Mouse (Mus musculus) NIH3T3 (cell line): ENCODE measurements around the gene Eid3.
A peak's percentile ranks its signal among the peaks of the same experiment; 100 is the strongest.

Experiments
- DNase-seq: peaks from one replicate; pipeline ENCODE4 v3.0.0-alpha.2; 2012; ENCODE audit warnings: low read depth

Eid3 gene

DNA sequence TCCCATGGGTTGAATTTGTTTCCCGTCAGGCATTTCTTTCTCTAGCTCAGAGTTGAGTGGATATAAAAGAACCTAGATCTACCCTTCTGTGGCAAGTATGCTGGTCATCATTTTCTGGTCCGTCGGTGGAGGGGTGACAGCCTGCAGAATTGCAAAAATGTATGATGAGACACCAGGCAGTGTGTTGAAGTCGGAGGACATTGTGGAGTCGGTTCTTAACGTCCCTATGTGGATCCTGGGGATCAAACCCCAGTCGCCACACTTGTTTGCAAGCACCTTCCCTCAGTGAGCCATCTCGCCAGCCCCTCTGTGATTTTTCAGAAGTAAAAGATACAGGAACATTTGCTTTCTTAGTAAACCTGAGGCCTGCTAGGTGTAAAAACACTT, 5.5 kb upstream of the Eid3 start:
- no peak for DNase-seq

DNA sequence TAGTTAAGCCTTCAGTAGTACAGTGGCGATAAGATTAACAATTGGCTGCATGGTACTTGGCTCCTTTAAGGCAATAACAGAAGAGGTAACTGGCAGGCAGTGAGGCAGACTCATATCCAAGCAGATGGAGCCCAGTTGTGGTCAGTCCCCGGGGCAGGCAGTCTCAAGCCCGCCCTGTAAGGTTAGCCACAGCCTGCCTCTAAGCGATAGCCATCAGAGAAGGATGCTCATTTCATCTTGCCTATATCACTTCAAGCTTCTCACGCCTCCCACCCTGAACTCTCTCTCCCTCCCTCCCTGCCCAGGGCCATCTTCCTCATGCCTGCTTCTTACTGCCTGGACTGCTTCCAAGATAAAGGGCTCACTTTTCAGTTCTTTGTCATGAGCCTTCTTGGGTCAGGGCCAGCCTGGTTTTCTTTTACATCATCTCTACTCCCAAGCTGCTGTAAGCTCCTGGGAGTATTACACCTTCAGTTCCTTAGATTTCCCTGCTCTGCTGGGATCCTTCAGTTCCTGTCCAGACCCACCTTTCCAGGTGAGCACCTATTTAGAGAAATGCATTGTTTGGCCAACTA, 3.2 kb upstream of the Eid3 start:
- peak; percentile 79 for DNase-seq

DNA sequence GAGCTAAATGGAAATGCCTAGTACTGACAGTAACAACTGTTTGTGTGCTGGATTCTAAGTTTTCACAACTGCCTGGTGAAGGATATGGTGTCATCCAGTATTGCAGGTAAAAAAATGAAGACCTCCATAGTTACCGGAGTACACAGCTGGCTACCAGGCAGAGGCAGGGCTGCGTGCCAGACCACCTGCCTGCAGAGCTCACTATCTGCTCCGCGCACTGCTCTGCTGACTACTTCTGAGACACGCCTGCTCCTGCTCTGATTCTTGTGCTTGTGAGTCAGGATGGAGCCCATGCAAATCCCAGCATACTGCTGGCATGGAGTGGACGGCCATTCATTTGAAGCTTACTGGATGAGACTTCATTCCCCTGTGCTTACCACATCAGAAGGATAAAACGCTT, 2.6 kb upstream of the Eid3 start:
- peak; percentile 55 for DNase-seq

DNA sequence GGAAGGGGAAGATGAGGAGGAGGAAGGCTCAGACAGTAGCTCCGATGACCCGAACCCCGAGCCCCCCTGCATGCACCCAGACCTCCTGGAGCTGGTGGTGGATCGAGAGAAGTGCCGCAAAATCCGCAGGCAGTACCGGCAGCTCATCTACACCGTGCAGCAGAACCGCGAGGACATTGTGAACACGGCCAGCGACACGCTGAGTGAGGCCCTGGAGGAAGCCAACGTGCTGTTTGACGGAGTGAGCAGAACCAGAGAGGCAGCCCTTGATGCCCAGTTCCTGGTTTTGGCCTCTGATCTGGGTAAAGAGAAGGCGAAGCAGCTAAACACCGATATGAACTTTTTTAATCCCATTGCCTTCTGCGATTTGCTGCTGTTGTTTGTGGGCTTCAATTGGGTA, 406 bp downstream of the Eid3 start:
- DNase-seq = no peak

DNA sequence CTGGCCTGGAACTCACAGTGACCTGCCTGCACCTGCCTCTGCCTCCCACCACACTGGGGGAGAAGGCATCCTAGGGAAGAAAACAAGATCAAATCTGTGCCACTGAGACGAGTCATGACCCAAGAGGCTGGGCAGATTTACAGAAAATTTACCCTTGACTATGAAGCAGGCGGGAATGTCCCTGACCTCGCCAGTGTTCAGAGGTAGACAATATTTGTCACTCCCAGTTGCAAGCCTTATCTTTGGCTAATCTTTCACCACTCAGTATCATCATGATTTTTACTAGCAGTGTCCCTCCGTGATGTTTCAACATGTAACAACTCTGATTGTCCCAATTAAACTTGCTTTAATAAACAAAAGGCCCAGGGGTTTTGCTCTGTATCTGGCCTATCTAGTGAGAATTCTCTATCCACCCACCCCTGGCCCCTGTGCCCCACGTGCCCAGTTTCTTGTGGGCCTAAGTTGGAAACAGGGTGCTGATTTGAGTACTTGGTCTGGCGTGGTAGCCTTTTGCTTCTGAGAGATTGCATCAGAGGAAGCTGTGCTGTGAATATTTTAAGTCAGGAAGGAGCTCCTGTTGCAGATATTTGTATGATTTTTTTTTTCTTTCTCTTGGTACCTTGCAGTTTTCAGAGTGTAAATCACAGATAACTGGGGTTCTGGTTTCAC, 2.1 kb downstream of the Eid3 start:
- no peak for DNase-seq

DNA sequence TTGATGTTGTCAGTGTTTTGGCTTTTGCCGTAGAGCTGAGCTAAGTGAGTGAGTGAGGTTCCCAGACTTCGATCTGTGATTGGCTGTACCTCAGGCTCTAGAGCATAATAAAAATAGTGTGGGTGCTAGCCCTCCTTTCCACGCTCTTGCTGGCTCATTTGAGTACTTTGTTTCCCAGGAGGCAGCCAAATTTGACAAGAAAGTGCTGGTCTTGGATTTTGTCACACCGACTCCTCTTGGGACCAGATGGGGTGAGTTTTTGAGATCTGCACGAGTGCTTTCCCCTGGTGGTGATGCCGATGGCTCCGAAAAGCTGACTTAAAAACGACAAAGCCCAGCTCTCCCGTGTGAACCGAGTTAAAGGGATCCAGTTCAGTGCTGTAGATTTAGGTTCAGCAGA, 9.0 kb downstream of the Eid3 start:
- DNase-seq = no peak

DNA sequence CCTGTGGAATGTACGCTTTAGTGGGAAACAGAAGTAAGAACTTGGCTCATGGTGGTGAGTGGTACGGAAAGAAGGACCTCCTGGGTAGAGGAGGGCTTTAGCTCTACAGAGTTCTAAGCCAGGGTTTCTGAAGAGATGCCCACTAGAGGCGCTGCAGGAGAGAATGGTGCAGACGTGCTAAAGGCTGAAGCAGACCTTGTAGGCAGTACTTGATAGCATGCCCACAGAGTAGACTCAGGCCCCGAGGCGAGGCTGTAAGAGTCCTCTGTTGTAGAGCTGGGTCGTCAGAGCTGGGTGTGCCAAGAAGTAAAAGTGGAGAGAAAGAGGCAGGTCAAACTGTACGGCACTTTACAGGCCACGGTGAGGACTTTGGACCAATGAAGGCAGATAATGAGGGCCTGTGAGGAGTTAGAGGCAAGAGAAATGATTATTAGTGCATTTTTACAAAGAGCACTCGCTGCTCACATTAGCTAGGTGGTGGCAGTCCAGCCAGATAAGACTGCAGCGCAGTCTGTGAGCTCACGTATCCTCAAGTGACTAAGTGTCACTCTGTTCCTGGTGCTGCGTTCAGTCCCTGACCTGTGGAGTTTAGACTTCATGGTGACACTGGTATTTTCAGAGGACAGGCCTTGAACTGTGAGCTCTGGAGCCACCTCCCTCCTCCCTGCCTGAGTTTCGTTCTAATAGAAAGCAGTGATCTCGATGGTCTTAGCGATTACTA, 9.8 kb downstream of the Eid3 start:
- peak; percentile 60 for DNase-seq

DNA sequence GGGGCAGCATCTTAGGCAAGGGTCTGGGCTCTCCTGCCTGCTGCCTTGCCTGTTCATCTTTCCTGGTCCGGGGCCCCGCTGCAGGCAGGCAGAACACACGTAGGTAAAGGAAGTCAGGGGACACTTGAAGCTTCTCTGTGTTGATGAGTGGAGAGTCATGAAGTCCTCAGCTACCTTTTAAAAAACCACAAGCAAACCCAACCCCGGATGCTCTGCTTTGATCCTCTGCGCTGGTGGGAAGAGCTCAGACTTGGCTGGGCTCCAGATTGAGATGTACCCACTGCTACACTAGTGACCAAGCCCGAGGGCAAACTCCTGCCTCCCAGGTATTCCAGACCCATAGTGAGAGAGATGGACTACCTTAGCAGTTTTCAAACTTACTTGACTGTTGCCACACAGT, 20.9 kb downstream of the Eid3 start:
- DNase-seq = no peak

DNA sequence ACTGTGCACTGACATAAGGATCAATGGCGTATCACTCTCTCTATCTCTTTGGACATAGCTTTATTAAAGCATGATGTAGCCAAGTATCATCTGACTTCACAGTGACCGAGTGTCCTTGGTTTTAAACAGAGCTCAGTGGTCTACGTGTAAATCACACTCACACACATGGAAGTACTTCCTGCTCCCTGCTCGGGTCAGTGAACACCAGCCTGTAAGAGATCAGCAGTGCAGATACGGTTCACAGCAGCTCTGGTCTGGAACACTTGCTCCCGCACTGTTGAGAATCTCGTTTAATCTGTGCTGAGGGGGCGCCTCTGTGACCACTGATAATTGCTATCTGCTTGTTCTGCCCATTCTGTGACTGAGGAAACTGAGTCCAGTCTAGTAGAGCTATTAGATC, 22.1 kb downstream of the Eid3 start:
- no peak for DNase-seq

DNA sequence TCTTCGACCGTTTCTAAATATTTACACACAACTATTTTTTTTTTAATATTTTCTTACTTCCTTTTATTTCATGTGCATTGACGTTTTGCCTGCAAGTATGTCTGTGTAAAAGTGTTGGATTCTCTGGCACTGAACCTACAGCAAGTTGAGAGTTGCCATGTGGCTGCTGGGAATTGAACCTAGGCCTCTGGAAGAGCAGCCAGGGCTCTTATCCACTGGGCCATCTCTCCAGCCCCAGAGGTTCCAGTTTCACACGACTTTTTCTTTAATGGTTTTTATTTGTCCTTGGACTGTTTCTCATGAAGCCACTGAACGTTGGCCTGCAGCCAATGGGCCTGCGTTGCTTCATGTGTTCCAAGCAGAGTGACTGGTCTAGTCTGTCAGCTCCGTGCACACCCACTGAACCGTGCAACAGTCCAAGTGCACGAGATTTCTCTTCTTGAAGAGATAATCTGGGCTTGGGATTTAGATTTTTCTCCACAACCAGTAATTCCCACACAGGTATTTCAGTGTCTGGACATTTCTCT, 23.1 kb downstream of the Eid3 start:
- peak; percentile 57 for DNase-seq

DNA sequence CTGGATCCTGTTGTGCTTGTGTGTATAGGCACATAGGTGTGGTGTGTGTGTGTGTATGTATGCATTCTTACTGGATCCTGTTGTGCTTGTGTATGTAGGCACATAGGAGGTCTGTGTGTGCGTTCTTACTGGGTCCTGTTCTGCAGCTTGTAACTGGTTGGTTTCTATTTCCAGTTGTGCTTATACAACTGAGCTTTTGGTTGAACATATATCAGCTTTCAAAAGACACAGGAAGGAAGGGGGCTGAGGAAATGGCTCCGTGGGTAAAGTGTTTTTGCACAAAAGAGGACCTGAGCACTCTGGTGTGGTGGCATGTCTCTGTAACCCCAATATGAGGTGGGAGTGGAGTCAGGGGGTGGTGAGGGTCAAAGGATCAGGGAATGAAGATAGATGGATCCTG, 24.5 kb downstream of the Eid3 start:
- DNase-seq = no peak

DNA sequence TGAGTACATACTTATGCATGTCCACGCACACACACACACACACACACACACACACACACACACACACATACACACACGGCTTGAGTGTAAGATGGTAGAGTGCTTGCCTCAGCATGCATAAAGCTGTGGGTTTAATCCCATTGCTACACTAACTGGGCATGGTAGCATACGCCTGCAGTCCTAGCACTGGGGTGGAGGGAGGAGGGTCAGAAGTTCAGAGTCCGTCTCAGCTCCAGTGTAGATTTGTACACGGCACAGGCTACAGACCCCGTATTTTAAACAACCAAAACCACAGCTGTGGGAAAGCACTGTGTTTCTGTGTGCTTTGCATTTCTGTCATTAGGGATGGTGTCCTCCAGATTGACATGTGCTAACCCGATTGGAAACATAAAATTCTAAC, 25.0 kb downstream of the Eid3 start:
- DNase-seq = no peak

DNA sequence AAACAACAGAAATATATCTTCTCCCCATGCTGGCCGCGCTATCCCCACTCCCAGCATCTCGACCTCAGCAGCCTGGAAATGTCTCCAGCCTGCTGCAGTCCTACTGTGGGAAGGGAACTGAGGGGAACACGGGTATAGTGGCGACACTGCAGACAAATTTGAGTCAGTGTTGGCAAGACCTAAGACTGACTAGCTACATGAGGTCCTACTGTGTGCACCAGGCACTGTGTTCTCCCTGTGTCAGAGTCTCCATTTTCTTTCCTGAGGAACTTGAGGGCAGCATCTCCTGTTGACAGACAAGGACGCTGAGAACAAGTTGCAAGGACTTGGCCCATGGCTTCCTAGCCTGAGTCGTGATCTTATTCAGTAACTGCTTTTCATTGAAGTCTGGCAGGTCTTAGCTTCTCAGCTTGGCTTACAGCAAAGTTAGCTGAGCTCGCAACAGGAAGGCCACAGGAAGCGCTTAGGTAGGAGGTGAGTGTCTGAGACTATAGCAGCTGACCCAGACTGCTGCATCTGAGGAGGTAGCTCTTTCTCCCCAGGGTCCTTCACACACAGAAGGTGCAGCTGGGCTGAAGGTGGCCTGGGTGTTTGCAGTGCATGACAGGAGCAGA, 26.1 kb downstream of the Eid3 start:
- no peak for DNase-seq

DNA sequence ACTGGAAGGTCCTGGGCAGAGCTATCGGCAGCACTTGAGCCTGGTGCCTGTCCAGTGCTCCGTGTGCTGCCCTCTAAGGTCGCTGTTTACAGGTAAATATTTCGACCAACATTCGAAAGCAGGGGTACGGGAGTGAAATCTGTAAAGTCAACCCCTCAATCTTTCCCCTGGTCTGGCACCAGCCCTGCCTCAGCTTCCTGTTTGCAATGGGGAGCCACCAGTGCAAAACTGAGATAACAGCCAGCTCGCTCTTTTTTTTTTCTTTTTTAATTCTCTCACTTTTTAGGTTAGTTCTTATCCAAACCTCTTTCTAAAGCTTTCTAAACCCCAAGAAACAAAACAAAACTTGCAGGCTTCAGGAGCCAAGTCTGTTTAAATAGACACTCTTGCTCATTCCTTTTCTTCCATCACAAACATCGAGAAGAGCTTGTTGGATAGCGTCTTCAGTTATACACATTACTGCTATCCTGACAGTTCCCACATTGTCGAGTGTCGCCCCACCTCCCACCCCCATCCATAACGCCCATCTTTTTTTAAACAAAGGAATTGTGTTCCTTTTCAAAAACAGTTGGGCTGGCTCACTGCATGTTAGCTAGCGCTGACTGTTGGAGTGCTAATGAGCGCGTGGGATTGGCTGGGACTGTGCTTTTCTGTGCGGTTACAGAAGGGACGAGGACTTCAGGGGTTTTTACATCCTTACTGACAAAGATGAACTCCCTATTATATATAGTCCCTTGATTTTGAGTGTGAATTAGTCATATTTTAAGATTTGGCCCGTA, 27.6 kb downstream of the Eid3 start:
- no peak for DNase-seq

DNA sequence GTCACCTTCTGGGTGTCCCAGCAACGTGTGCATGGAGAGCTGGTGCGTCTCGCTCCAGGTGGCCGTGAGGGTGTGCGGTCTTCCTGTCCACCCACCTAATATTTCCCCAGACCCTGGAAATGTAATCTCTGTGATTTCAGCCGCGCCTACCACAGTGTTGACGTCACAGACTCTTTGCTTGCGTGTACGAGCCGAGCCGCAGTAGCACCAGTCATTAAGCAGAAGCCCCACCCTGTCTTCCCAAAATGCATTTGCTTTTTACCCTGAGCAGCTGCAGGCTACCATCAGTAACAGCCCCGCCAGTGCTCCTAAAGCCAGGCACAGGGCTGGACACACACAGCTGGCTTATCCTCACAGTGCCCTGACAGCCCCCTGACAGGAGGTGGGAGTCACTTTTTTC, 31.5 kb downstream of the Eid3 start:
- DNase-seq = no peak

DNA sequence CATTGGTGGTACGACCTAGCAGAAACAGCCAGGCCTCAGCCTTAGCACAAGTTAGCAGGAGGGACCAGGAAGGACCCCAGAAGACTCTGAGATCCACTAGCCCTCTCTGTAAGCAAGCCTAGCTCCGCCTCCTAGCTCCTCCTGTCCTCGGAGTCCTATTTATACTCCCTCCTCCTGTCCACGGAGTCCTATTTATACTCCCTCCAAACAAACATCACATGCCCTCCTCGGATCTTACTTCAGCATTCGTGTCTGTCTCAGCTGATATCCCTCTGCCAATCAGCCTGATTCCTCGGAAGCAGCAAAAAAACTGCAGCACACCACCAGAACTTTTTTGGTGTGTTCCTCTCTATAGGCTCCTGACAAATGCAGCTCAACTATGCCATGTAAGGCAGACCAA, 32.5 kb downstream of the Eid3 start:
- DNase-seq = no peak

DNA sequence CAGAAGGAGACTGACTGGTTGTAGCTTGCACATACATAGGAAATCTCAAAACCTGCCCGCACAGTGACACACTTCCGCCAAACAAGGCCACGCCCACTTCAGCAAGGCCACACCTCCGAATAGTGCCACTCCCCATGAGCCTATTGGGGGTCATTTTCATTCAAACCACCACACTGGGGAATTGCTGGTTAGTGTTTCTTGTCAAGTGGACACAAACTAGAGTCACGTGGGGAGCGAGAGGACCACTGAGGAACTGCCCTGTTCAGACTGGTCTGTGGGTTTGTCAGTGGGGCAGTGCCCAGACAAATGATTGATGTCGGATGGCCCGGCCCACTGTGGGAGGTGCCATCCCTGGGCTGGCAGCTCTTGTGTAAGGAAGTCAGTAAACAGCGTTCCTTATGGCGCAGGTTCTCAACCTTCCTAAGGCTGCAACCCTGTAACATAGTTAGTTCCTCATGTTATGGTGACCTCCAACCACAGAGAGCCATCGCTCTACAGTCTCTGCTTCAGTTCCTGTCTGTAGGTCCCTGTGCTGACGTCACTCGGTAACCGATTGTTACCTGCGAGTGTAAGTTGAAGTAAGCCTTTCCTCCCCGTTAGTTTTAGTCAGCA, 33.5 kb downstream of the Eid3 start:
- DNase-seq = no peak

DNA sequence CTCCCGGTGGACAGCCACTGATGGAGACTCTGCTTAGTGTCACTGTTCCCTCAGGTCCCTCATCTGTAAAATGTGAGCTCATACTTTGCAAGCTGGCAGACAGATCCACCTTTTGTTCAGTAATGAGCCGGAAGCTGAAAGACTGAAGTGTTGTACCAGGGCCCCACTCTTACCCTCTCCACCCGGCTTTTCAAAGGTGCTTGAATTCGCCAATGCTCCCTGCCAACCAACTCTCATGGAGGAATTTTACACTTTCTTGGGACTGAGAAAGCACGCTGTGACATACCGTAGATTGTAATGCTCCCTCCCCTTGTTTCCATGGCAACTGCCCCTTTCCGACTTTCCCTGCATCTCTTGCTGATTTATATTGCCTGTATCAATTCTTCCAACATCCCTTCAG, 34.1 kb downstream of the Eid3 start:
- DNase-seq = no peak

DNA sequence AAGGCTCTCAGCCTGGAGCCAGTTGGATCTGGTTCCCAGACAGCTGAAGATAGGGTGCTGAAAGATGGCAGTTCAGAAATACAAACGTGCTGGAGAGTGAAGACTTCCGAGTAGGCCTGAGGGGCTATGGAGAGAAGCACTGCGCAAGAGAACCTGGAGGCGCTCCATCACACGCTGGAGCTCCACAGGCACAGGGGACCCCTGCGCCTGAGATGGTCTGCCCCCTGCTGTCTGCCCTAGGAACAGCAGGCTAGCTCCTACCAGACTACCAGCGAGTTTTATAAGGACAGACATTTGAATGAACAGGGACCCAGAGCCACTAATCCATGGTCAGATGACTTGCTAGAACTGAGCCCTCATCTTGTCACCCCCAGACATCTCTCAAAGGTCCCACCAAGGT, 35.0 kb downstream of the Eid3 start:
- peak; percentile 90 for DNase-seq

DNA sequence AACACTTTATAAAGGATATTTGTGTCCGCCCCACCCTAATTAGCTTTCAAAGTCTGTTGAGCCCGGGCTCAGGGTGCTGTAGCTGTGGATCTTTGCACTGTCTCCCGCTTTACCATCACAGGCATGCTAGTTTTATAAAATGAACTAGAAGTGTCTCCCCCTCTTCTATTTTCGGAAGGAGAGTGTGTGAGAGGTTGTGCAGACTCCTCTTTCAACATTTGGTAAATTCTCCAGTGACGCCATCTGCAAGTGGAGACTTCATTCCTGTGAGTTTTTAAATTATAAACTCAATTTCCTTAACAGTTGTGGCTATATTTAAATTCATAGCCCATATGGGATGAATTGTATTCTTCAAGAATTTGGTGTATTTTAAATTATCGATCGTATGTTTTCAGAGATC, 42.1 kb downstream of the Eid3 start:
- DNase-seq = no peak

DNA sequence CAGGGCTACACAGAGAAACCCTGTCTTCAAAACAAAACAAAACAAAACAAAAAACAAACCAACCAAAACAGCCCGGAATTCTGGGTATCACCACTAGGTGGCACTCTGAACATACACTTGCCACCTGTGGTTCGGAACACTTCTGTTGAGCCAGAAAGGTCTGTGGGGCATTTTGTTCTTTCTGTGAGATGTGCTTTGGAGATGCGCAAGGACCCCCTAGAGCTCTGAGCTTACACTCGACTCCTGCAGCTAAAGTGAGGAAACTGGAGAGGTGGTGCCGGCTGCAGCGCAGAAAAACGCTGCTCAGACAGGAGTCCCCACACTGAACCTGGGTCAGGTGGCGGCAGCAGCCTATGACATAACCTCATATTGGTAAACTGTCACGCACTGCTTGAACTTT, 43.0 kb downstream of the Eid3 start:
- peak; percentile 91 for DNase-seq

DNA sequence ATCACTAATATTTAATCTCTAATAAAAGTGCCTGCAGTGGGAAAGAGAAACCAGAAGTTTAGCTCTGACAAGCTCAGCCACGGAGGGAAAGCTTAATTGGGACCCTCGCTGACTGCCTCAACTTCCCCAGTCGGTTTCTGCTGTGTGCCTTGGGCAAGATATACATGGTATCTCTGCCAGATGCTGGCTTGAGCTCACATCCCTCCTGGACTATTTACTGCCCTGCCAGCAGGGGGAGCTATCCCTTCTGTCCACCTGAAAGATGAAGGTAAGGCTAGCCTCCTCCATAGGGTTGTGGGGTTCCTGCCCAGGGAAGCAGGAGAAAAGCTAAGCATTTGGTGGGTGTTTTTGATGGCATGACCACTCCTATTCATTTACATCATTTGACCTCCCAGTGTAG, 43.8 kb downstream of the Eid3 start:
- DNase-seq = peak; percentile 60
